Mouse (Mus musculus): ENCODE measurements around the gene Ggn.
"Not testable (repeated sequence)": the region's sequence is repeated elsewhere in the genome, so short reads cannot be mapped to it uniquely, and the experiment has no call there.

The Ggn gene

DNA sequence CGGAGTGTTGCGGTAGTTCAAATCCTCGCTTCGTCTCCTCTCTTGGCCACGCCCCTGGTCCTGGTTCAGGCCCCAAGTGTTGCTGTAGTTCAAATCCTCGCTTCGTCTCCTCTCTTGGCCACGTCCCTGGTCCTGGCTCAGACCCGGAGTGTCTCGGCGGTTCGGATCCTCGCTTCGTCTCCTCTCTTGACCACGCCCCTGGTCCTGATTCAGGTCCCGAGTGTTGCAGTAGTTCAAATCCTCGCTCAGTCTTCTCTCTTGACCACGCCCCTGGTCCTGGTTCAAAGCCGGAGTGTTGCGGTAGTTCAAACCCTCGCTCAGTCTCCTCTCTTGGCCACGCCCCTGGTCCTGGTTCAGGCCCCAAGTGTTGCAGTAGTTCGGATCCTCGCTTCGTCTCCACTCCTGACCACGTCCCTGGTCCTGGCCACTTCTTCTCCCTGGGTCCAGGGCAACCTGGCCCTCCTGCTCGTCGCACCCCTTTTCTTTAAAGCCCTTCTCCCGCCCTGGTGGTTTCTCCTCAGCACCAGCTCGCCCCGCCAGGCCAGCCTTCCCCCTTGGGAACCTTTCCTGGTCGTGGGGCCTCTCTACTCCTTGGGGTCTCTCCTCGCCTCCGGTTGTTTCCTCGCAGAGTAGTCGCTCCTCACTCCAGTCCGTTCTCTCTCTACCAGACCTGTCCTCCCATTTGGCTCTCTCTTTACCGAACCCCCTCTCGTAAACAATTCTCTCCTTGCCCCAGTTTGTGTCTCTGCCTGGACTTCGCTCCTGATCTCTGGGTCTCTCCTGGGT lies 43.0 kb downstream of the Ggn start:
- DNase-seq = not testable (repeated sequence)

GRCm38 (mm10) chr7:29213675-29214082 lies 43.7 kb downstream of the Ggn start, which contains the start of gene Catsperg1:
Gene Catsperg1 (minus strand): TSS chr7:29214035.
- DNase-seq = peak; percentile 25 to 52

- no peak for DNase-seq
Observed at GRCm38 (mm10) chr7:29214236-29214635, 44.2 kb downstream of the Ggn start.

GRCm38 (mm10) chr7:29214846-29215245 lies 44.8 kb downstream of the Ggn start:
- no peak for DNase-seq

Measured in lung, postnatal 4 days (tissue).